Mouse (Mus musculus) cerebellum, adult (tissue): ENCODE results near the gene Nrm.

Experiments
- ATAC-seq: cut with Nextera tagmentation; 2 replicates; pipeline ENCODE4 v1.9.2; 2017; ENCODE audit warnings: mild to moderate bottlenecking, moderate library complexity, mixed read lengths; ENCODE audit not compliant: insufficient number of reproducible peaks, low FRiP score, low TSS enrichment

Nrm gene

GRCm38 (mm10) chr17:35861198-35861857, at the start of gene Nrm:
Gene Nrm (plus strand): TSS chr17:35861318.
- ATAC-seq = peak; percentile 94

- no peak for ATAC-seq
Observed at GRCm38 (mm10) chr17:35812307-35812706, 48.8 kb upstream of the Nrm start.

GRCm38 (mm10) chr17:35812736-35813135, 48.4 kb upstream of the Nrm start:
- no peak for ATAC-seq

GRCm38 (mm10) chr17:35813245-35813647, 47.9 kb upstream of the Nrm start:
- ATAC-seq = no peak

- no peak for ATAC-seq
Observed at GRCm38 (mm10) chr17:35813653-35814052, 47.5 kb upstream of the Nrm start.

GRCm38 (mm10) chr17:35814678-35815077, 46.4 kb upstream of the Nrm start:
- ATAC-seq = no peak

- ATAC-seq = no peak
Observed at GRCm38 (mm10) chr17:35815836-35816235, 45.3 kb upstream of the Nrm start.

GRCm38 (mm10) chr17:35816686-35817085, 44.4 kb upstream of the Nrm start:
- ATAC-seq = no peak

GRCm38 (mm10) chr17:35817226-35817625, 43.9 kb upstream of the Nrm start:
- ATAC-seq = no peak

GRCm38 (mm10) chr17:35820111-35820510, 41.0 kb upstream of the Nrm start:
- ATAC-seq = no peak

GRCm38 (mm10) chr17:35821439-35822430, 39.4 kb upstream of the Nrm start, which contains the start of gene Ier3:
Gene Ier3 (plus strand): TSS chr17:35821684.
- ATAC-seq = no peak

- no peak for ATAC-seq
Observed at GRCm38 (mm10) chr17:35822564-35822963, 38.6 kb upstream of the Nrm start.

- ATAC-seq = peak; percentile 62
Observed at GRCm38 (mm10) chr17:35822964-35823937, 37.9 kb upstream of the Nrm start, which contains the start of gene Flot1. Gene Flot1 (plus strand): TSS chr17:35823230.

- no peak for ATAC-seq
Observed at GRCm38 (mm10) chr17:35824402-35824801, 36.7 kb upstream of the Nrm start.

- ATAC-seq = no peak
Observed at GRCm38 (mm10) chr17:35825109-35825850, 35.8 kb upstream of the Nrm start.

- peak; percentile 65; the same call in 1 of the 2 replicates for ATAC-seq
Observed at GRCm38 (mm10) chr17:35829737-35830136, 31.4 kb upstream of the Nrm start.

GRCm38 (mm10) chr17:35832400-35833238, 28.5 kb upstream of the Nrm start:
- no peak for ATAC-seq

- ATAC-seq = no peak
Observed at GRCm38 (mm10) chr17:35833239-35833751, 27.8 kb upstream of the Nrm start.
